Mouse (Mus musculus): Measurements from ENCODE around the gene Rps24. TPM values are rescaled to one million over a fixed set of nuclear protein-coding genes. Genes with fewer than 3 reads are reported as not detected.

Rps24 gene
- 1,892 and 2,003 TPM in 2 replicates for polyA plus RNA-seq (2012; rRNA removed)

DNA sequence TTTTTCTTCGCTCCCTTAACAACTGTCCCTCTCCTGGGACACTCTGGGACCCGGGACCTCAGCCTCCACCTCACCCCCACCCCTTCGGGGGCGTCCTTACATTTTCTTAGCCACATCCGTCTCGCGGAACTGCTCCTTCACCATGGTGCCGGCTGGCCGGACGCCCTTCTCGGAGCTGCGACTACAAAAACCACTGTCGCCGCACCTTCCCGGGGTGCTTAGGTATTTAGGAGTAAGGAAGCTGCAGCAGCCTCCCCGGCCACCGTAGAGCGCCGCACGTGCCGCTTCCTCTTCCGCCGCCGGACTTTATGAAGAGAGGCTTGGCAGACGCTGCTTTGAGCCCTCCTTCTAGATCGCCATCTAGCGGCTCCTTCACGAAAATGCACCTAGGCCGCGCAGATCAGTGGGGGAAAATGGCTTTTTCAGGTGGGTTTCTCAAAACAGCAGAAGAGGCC, at the start of gene Rps24, which contains the start of gene Polr3a:
TSS of gene Rps24 (plus strand) at position 353 of the 455 bp plus-strand sequence.
TSS of gene Polr3a (minus strand) at position 286 of the 455 bp plus-strand sequence.

Other genes starting within 250 kb of the Rps24 start
- 1.5 and 2.0 TPM in 2 replicates for gene Dlg5, start 241.2 kb upstream of the Rps24 start, polyA plus RNA-seq (2012; rRNA removed)
- gene E330034G19Rik, start 193.9 kb upstream of the Rps24 start, polyA plus RNA-seq (2012; rRNA removed), result not detected in 2 replicates
- gene Polr3a, start 67 bp upstream of the Rps24 start, polyA plus RNA-seq (2012; rRNA removed), result 4.3 and 4.9 TPM in 2 replicates